Mouse (Mus musculus) cerebellum, adult 18-20 months (tissue): ENCODE measurements at regions not wholly inside any gene's neighbourhood (a gene's known extent, or its start where the extent isn't known, plus 50 kb on each side); places are given as distances from the start of the nearest gene placed in this dataset.
"Not testable (repeated sequence)": the region's sequence is repeated elsewhere in the genome, so short reads cannot be mapped to it uniquely, and the experiment has no call there.

Source experiments
- DNase-seq, 2 experiments: peaks; one replicate each; pipeline ENCODE4 v3.0.0; 2021

GRCm38 (mm10) chr1:157756977-157757376 lies 250.4 kb downstream of the Sec16b start:
- no peak for DNase-seq

DNA sequence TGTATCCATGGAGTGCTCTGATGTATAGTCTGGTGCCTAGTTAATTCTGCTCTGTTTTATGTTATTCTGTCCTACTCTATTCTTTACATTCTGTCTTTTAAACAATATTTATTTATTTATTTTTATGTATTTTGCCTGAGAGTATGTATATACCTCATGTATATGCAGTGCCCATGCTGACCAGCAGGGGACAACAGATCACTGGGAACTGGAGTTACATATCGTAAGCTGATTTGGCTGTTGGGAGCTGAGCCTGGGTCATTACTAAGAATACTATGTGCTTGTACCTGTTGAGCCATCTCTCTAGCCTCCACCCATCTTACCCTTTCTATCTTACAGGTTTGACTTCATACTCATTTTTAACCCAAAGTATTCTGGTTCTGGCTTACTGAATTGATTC lies 251.8 kb downstream of the Sec16b start:
- no peak for DNase-seq

DNA sequence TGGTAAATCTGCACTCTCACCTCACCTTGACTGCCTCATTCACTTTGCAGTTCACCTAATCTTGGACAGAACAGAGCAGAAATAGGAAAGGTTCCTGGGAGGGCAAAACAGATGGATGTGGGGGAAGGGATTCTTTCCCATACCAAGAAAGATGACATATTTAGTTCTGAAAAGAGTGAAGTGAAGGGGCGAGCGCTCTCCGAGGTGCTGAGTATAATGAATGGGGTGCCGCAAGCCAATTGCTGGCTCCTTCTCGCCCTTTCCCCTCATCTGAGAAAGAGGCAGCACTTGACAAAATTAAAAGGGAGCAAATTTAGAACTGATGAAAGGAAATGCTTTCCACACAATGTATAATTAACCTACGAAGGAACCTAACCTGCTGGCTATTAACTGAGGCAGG lies 261.7 kb downstream of the Sec16b start:
- no peak for DNase-seq

DNA sequence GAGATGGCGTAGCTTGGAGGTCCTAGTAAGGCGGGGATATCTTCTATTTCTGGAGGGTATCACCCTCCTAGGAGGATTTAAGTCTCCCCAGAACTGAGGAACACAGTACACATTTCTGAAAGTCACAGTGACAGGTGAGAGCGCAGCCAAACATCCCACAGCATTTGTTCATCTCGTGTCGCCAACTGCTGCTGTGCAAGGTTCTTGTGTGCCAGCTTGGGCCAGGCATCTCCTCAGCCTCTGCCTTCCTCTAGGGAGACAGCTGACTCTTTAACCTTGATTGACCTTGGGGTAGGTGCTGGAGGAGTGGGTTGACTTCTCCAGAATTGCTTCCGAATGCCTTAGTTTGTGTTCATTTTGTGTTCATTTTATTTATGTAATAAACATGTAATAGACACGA lies 291.2 kb downstream of the Sec16b start:
- DNase-seq: no peak

DNA sequence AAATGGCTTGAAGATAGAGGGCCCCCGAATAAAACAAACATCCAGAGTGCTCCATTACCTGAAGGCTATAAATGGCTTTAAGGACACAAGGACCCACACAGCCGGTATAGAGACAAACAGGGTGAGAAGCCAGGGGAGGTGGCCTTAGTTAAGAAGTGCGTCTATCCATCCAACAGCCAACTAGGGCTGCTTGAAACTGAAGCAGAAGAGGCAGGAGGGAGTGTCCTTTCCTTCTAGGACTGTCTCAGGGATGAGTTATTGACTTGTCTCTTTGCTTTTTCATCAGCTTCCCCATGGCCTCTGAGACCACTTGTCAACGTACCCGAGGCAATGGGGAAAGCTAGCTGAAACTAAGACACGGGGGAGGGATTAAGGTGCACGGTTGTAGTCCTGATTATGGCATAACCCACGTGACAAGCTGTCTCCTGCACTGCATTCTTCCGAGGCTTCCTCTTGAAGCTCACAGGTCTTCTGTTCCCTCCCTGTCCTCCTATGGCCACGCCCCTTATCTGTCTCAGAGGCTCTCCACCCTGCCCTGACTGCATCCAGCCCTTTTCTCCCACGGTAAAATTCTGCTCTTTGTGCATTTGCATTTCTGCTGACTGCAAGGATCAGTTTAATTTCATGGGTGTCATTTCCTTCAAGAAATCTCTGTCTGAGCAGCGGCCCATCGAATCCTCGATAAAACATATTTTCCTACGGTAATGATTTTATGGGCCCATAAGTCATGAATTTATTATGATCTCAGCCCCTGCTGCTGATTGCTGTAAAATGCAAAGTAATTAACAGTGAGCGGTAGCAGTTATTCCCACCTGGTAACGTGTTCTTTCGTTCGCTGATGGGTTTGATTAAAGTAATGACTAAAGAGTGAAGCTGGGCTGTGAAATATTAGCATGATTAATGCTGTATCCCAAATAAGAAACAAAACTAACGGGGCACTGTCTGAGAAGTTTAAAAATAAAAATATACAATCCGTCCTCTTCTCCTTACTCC lies 292.3 kb downstream of the Sec16b start:
- DNase-seq: no peak

DNA sequence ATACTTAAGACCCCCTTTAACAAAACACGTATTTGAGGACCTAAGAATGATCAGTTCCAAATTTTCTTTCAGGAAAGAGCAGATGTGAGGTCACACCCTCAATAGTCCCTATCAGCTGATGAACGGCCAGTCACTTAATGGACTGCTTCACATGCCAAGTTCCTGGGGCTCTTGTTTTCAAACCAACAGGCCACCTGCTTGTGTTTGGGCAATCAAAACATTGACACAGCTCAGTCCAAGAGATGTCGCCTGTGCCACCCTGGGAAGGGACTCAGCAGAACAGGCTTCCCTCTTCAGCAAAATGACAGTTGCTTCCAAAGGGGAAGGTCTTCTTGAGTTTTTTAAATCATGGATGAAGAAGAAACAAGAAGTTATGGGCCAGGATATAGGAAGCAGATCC lies 294.6 kb downstream of the Sec16b start:
- DNase-seq: no peak

GRCm38 (mm10) chr1:157804229-157804628 lies 297.7 kb downstream of the Sec16b start:
- DNase-seq: no peak

DNA sequence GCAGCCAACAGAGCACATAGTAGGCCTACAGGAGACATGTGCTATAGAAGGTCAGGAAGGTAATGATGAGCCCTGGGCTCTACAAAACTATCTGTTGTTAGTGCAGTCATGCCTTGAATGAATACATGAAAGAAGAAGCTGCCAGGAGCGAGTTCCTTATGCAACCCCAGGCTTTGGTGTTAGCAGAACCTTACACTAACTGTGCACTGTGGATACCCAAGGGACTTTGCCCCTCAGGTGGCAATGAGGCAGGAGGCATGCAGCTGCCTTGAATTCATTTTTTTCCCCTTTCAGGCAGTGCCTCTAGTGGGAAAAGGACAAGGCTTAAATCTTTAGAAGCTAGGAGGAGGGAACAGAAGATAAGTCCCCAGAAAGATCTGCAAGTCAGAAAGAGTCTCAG lies 299.8 kb downstream of the Sec16b start:
- DNase-seq: no peak

GRCm38 (mm10) chr1:157809674-157810471 lies 303.3 kb downstream of the Sec16b start:
- no peak for DNase-seq

DNA sequence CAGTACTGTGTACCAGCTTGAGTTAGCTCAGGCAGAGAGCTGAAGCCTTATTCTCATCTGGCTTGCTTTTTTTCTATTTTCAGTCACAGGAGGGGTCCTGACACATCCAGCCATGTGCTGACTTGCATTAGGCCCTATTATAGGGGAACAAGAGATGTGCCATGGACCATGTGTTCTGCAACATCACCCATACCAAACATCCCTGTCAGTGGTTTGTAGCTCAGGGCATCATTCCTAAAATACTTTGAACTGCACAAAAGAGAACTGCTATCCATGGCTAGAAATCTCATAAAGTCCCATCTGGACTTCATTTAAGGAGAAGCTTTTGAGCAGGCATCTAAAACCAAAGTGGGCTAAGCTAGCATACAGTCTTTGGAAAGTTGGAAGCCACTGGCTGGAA lies 304.1 kb downstream of the Sec16b start:
- DNase-seq: no peak

- peak; percentile 24 to 28 for DNase-seq
Measured at GRCm38 (mm10) chr1:157827966-157828365, 321.4 kb downstream of the Sec16b start.

- DNase-seq: peak; percentile 52 to 65
Measured at GRCm38 (mm10) chr1:157831511-157831910, 325.0 kb downstream of the Sec16b start.

DNA sequence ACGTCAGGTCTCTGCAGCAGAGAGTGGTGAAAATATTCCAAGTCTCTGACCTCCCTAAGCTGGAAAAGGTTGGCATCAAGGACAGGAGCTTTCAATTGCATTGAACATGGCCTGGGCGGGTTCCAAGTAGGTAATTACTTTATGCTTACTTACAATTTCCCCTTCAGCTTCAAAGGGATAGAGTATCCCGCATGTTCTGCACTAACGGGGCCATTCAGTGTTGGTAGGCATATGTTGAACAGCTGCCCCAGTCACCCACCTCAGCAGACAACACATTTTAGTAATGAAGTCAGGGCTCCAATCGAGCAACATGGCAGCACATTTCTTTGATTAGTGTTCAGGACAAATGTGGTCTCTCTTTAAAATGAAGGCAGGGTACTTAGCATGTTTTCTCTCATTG lies 366.2 kb downstream of the Sec16b start:
- no peak for DNase-seq

- no peak for DNase-seq
Measured at GRCm38 (mm10) chr1:157875006-157875405, 368.5 kb downstream of the Sec16b start.

GRCm38 (mm10) chr1:157877117-157877516 lies 370.6 kb downstream of the Sec16b start:
- not testable (repeated sequence) for DNase-seq

DNA sequence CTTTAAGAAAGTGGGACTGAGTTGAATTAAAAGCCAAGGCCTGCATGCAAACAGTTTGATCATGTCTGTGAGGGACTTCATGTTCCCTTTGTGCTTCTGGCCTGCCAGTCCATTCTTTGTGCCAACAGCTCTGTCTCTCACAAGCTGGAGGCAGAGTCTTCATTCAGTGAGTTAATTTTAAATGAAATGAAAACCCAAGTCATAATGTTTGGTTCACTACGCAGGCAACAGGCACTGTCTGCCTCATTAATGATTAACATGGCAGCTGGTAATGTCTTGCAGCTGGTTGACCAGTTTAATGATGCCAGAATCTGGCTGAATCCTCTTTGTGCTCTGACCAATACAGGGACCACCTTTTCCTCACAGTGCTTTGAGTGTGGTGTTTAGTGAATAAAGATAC lies 380.6 kb downstream of the Sec16b start:
- DNase-seq: no peak

DNA sequence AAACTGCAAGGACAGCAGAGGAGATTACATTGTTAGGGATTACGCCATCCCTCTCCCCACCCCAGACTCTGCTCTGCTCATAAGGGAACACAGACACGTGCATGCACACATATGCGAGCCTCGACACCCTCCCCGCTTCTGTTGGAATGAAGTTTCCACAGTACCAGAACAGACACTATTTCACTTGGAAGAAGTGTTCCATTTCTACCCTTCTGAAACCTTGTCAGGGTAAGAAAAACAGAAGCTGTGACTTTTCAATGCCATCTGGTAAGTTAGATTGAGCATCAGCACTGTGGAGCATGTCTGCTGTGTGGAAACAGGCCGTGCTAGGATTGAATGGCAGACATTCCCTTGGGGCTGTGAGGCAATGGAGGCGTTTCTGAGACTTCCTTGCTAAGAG lies 382.0 kb downstream of the Sec16b start:
- DNase-seq: no peak

- no peak for DNase-seq
Measured at GRCm38 (mm10) chr1:157906168-157906567, 399.6 kb downstream of the Sec16b start.

DNA sequence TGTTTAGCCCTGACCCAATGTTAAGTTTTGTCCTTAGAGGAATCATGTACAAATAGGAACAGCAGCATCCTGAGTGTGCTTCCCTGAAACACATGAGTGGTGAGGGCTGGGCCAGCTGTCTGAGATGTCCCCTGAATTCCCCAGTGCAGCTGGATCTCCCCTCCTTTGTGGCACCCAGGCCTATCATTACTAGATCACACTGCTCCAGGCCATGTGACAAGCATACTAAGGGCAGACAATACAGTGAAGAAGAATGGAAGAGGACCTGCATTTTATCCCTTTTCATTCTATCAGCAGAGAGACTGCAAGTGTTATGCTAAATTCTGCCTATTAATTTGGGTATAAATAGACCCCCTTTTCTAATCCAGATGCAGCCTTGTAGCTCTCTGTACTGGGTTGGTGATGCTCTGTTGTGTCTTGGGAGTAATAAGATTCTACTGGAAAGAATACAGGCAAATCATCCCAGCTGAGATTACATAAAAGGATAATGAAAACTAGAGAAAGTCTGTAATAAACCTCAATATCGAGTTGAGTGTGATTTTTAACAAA lies 418.3 kb downstream of the Brinp2 start:
- no peak for DNase-seq

DNA sequence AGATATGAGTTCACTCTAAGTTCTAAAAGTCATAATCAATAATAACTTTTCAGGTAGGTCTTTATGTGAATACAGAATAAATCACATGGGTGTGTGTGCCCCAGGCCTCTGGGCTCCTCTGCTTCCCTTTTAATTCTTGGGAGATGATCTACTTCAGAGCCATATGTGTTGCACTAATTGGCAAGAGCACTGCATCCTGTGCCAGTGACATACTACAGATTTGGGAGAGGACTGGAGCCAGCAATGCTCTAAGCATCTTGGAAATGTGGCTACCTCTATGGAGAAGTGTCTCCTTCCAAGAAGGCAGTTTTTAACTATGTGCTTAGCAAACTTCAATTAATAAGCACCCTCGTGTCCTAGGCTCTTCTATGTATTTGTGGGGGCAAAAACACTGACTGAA lies 416.6 kb downstream of the Brinp2 start:
- DNase-seq: no peak

GRCm38 (mm10) chr1:157940331-157940758 lies 415.8 kb downstream of the Brinp2 start:
- DNase-seq: no peak

GRCm38 (mm10) chr1:157957506-157957905 lies 398.6 kb downstream of the Brinp2 start:
- DNase-seq: no peak

GRCm38 (mm10) chr1:157964461-157964860 lies 391.7 kb downstream of the Brinp2 start:
- no peak for DNase-seq
